Mouse (Mus musculus) cerebellum, adult 2 months (tissue): Measurements from ENCODE around the gene Dmrtb1.

Source experiments
- CTCF ChIP-seq: fragments of 200-500 bp; IDR thresholded peaks from 2 replicates; pipeline ENCODE4 v1.5.1; 2011; ENCODE audit warnings: low read depth, mild to moderate bottlenecking, control low read depth, low read length, moderate library complexity, borderline replicate concordance; ENCODE audit not compliant: insufficient read depth
- POLR2A ChIP-seq: fragments of 200-500 bp; IDR thresholded peaks from 2 replicates; pipeline ENCODE4 v1.6.1; 2011; ENCODE audit warnings: low read length, control low read depth, borderline replicate concordance; ENCODE audit not compliant: insufficient read depth

GRCm38 (mm10) chr4:107732624-107733023, 48.6 kb upstream of the Dmrtb1 start:
- TF ChIP-seq CTCF (no peak), POLR2A (no peak)
